In genomic region chr10:117606423-117606822, GRCm38 (mm10) we compare ENCODE assay signal across 28 mouse cellular contexts. TPM values are rescaled to one million over a fixed set of nuclear protein-coding genes. Genes with fewer than 3 reads are reported as not detected.
"Had no signal": no experiment of that assay in that cellular context is flagged by ENCODE, and none has a peak within 500 bp of the region (broad histone marks: within the 10 kb centered on the region; RNA-seq: fewer than 3 reads in every experiment).

No protein-coding gene starts in this region.

- H3K9ac ChIP-seq: embryonic facial prominence, embryonic 12.5 days; embryonic facial prominence, embryonic 13.5 days; embryonic facial prominence, embryonic 15.5 days; forebrain, embryonic 12.5 days; forebrain, embryonic 13.5 days; forebrain, embryonic 15.5 days; forebrain, postnatal 0 days had no signal

- H3K9me3 ChIP-seq: embryonic facial prominence, embryonic 10.5 days; embryonic facial prominence, embryonic 12.5 days; embryonic facial prominence, embryonic 13.5 days; embryonic facial prominence, embryonic 15.5 days; forebrain, embryonic 10.5 days; forebrain, embryonic 12.5 days; forebrain, embryonic 13.5 days; forebrain, embryonic 15.5 days had no signal

- ATAC-seq: forebrain, embryonic 13.5 days; forebrain, embryonic 14.5 days; forebrain, embryonic 15.5 days; forebrain, embryonic 16.5 days; forebrain, postnatal 0 days had no signal

- H3K27ac ChIP-seq: embryonic facial prominence, embryonic 10.5 days; embryonic facial prominence, embryonic 12.5 days; embryonic facial prominence, embryonic 13.5 days; embryonic facial prominence, embryonic 15.5 days; forebrain, embryonic 12.5 days; forebrain, embryonic 13.5 days; forebrain, embryonic 15.5 days; gastrocnemius, adult 2 months; heart, adult 2 months had no signal

- H3K36me3 ChIP-seq: embryonic facial prominence, embryonic 10.5 days; embryonic facial prominence, embryonic 12.5 days; embryonic facial prominence, embryonic 13.5 days; embryonic facial prominence, embryonic 15.5 days; forebrain, embryonic 10.5 days; forebrain, embryonic 12.5 days; forebrain, embryonic 15.5 days had no signal

- H3K4me1 ChIP-seq: embryonic facial prominence, embryonic 12.5 days; embryonic facial prominence, embryonic 13.5 days; embryonic facial prominence, embryonic 15.5 days; forebrain, embryonic 10.5 days; forebrain, embryonic 12.5 days; forebrain, embryonic 13.5 days; forebrain, embryonic 15.5 days had no signal

- H3K4me3 ChIP-seq: embryonic facial prominence, embryonic 10.5 days; embryonic facial prominence, embryonic 12.5 days; embryonic facial prominence, embryonic 13.5 days; embryonic facial prominence, embryonic 15.5 days; erythroblast, embryonic 14.5 days; forebrain, embryonic 10.5 days; forebrain, embryonic 12.5 days; forebrain, embryonic 13.5 days; forebrain, embryonic 15.5 days; gastrocnemius, adult 2 months; heart, adult 2 months had no signal

- DNase-seq: cerebellum, adult 8-10 months; cerebellum, adult 9-10 months; cerebellum, adult 9-11 months; cerebellum, postnatal 10 days; cerebellum, postnatal 14 days; cerebellum, postnatal 25 days; cerebellum, postnatal 36 days; embryo, embryonic 11 days; forebrain, postnatal 0 days; gastrocnemius, adult 2 months; gastrocnemius, postnatal 10 days; gastrocnemius, postnatal 14 days; gastrocnemius, postnatal 25 days; gastrocnemius, postnatal 36 days; heart, adult 11 months; heart, adult 18-20 months; heart, adult 2 months had no signal

- H3K4me2 ChIP-seq: embryonic facial prominence, embryonic 12.5 days; embryonic facial prominence, embryonic 13.5 days; embryonic facial prominence, embryonic 15.5 days; forebrain, embryonic 12.5 days; forebrain, embryonic 13.5 days; forebrain, embryonic 15.5 days had no signal

- H3K27me3 ChIP-seq: embryonic facial prominence, embryonic 12.5 days; embryonic facial prominence, embryonic 13.5 days; embryonic facial prominence, embryonic 15.5 days; forebrain, embryonic 12.5 days; forebrain, embryonic 13.5 days; forebrain, embryonic 15.5 days had no signal

RNA-seq across cellular contexts. Expression of gene Cpm, which starts 22.9 kb away (rescaled TPM):
- polyA plus RNA-seq: erythroblast, embryonic 14.5 days had no signal
